Mouse (Mus musculus): ENCODE measurements around the gene Gpr183. TPM values are rescaled to one million over a fixed set of nuclear protein-coding genes. Genes with fewer than 3 reads are reported as not detected.

The Gpr183 gene
- total and polyA plus RNA-seq, 3 experiments, result 0.04 to 0.06 TPM; not detected in 1

DNA sequence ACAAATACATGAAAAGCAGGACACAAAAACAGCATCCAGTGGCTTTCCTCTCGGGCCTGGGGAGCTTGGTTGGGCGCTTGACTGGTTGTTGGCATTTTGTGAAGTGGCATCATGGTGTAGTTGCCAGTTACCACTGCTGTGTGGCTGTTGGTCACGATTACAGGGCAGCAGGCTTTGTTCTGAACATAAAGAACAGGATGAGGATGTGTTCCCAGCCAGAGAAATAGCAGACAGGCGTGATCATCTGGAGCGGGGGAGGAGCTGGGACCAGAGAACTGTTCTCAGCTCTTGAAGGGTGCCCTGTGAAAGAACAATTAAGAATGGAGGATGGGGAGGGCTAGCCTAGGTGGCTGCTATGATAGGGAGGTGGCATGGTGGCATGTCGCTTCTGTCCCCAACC, 38.1 kb downstream of the Gpr183 start:
- TF ChIP-seq SMC3 (IDR thresholded peaks at IDR 0.05; ENCODE audit: low read depth, low read length) (no peak), RCOR1 (IDR thresholded peaks at IDR 0.05; ENCODE audit: low read depth, low read length) (no peak), UBTF (IDR thresholded peaks at IDR 0.05; ENCODE audit: borderline replicate concordance, insufficient read depth, low read depth, low read length) (no peak), ETS1 (IDR thresholded peaks at IDR 0.05; ENCODE audit: low read depth, low read length) (no peak)

DNA sequence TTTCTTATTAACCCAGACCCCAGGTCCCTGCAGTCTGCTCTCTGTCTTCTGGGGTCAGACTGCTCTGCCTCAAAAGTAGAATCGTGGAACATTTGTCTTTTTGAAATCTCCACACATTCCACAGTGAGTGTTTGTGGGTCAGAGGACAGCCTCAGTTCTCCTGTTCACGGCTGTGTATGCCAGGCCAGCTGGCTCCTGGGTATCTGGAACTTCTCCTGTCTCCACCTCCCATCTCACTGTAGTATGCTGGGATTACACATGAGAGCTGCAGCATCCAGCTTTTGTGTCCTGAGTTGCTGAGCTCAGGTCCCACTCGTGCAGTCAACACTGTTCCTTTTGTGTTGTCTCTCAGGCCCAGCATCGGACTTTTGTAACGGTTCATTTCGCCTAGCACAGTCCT, 40.1 kb downstream of the Gpr183 start:
- Histone ChIP-seq H3K27ac (ENCODE audit: control insufficient read depth, low read depth, low read length) (no peak overlapping the region), H3K9me3 (replicated peaks; ENCODE audit: insufficient read depth, low read length) (no peaks in the 10 kb centered on the region), H3K79me2 (ENCODE audit: control insufficient read depth, insufficient read depth, low read length, poor library complexity) (no peaks in the 10 kb centered on the region), H3K4me3 (ENCODE audit: control insufficient read depth in 1 of 2, insufficient read depth in 1 of 2, low read depth in 2 of 2, low read length in 2 of 2) (no peak overlapping the region), H3K27me3 (ENCODE audit: control insufficient read depth in 1 of 2, insufficient read depth in 2 of 2, low read length in 2 of 2) (no peaks in the 10 kb centered on the region), H3K9ac (ENCODE audit: control insufficient read depth, low read depth, low read length, poor library complexity, severe bottlenecking) (no peak overlapping the region), H3K4me1 (ENCODE audit: control insufficient read depth in 1 of 2, insufficient read depth in 2 of 2, low read length in 2 of 2) (peaks cover 0 to under 1% of the 10 kb centered on the region in 2 experiments; a peak in 2 of 4 replicates), H3K36me3 (ENCODE audit: control insufficient read depth in 1 of 2, insufficient read depth in 2 of 2, low read length in 2 of 2) (peaks cover 0 to 5% of the 10 kb centered on the region in 2 experiments; a peak in 3 of 4 replicates)
- DNase-seq (ENCODE audit: low read depth, low spot score), result no peak
- TF ChIP-seq TAL1 (IDR thresholded peaks at IDR 0.05; ENCODE audit: low read length) (no peak), MYB (IDR thresholded peaks at IDR 0.05; ENCODE audit: low read depth, low read length) (no peak), ETS1 (IDR thresholded peaks at IDR 0.05; ENCODE audit: low read depth, low read length) (no peak), CTCF (IDR thresholded peaks at IDR 0.05 in 2 of 3, conservative IDR thresholded peaks at IDR 0.05 in 1 of 3; ENCODE audit: control insufficient read depth in 1 of 3, insufficient read depth in 1 of 3, low read depth in 2 of 3, low read length in 3 of 3, poor library complexity in 1 of 3, severe bottlenecking in 1 of 3) (no peak), ZMIZ1 (IDR thresholded peaks at IDR 0.05; ENCODE audit: low read depth, low read length) (no peak), KAT2A (conservative IDR thresholded peaks at IDR 0.05; ENCODE audit: low read depth, low read length) (no peak), MAFK (IDR thresholded peaks at IDR 0.05; ENCODE audit: borderline replicate concordance, low read depth, low read length) (no peak), POLR2A (IDR thresholded peaks at IDR 0.05; ENCODE audit: control insufficient read depth in 1 of 2, insufficient read depth in 1 of 2, low read depth in 1 of 2, low read length in 2 of 2, poor library complexity in 1 of 2) (no peak), MYC (IDR thresholded peaks at IDR 0.05; ENCODE audit: low read depth, low read length) (no peak), MXI1 (IDR thresholded peaks at IDR 0.05; ENCODE audit: low read depth, low read length) (no peak), GATA1 (IDR thresholded peaks at IDR 0.05; ENCODE audit: low read depth, low read length) (no peak), GABPA (IDR thresholded peaks at IDR 0.05; ENCODE audit: low read depth, low read length) (no peak), ZC3H11A (IDR thresholded peaks at IDR 0.05; ENCODE audit: low read depth, low read length) (no peak), SMC3 (IDR thresholded peaks at IDR 0.05; ENCODE audit: low read depth, low read length) (no peak), NELFE (IDR thresholded peaks at IDR 0.05; ENCODE audit: low read depth, low read length) (no peak), NRF1 (IDR thresholded peaks at IDR 0.05; ENCODE audit: insufficient read depth, low read depth, low read length, poor library complexity, severe bottlenecking) (no peak)

More for the DNA sequence above, 38.1 kb downstream of the Gpr183 start:
- Histone ChIP-seq H3K36me3 (ENCODE audit: control insufficient read depth in 1 of 2, insufficient read depth in 2 of 2, low read length in 2 of 2) (peaks cover 0 to 9% of the 10 kb centered on the region in 2 experiments; a peak in 2 of 4 replicates), H3K9me3 (replicated peaks; ENCODE audit: insufficient read depth, low read length) (no peaks in the 10 kb centered on the region), H3K4me1 (ENCODE audit: control insufficient read depth in 1 of 2, insufficient read depth in 2 of 2, low read length in 2 of 2) (peaks cover 0 to 3% of the 10 kb centered on the region in 2 experiments), H3K79me2 (ENCODE audit: control insufficient read depth, insufficient read depth, low read length, poor library complexity) (no peaks in the 10 kb centered on the region), H3K27ac (ENCODE audit: control insufficient read depth, low read depth, low read length) (no peak overlapping the region), H3K9ac (ENCODE audit: control insufficient read depth, low read depth, low read length, poor library complexity, severe bottlenecking) (no peak overlapping the region), H3K4me3 (ENCODE audit: control insufficient read depth in 1 of 2, insufficient read depth in 1 of 2, low read depth in 2 of 2, low read length in 2 of 2) (no peak overlapping the region), H3K27me3 (ENCODE audit: control insufficient read depth in 1 of 2, insufficient read depth in 2 of 2, low read length in 2 of 2) (no peaks in the 10 kb centered on the region)
- no peak for DNase-seq (ENCODE audit: low read depth, low spot score)

All from MEL (cell line).